Mouse (Mus musculus): ENCODE data around the gene Pde12. TPM values are rescaled to one million over a fixed set of nuclear protein-coding genes. Genes with fewer than 3 reads are reported as not detected.
"Not testable (repeated sequence)": the region's sequence is repeated elsewhere in the genome, so short reads cannot be mapped to it uniquely, and the experiment has no call there.

The Pde12 gene
- 3.6 and 6.4 TPM in 2 replicates for polyA plus RNA-seq (2012; rRNA removed)

GRCm38 (mm10) chr14:26669292-26670073 is at the start of gene Pde12:
TSS of gene Pde12 (minus strand) at chr14:26669883.
- peak; percentile 82 for DNase-seq (ENCODE audit: low read depth, low spot score)
- under 1% methylated on average over 68 of the region's 70 CpGs for WGBS

DNA sequence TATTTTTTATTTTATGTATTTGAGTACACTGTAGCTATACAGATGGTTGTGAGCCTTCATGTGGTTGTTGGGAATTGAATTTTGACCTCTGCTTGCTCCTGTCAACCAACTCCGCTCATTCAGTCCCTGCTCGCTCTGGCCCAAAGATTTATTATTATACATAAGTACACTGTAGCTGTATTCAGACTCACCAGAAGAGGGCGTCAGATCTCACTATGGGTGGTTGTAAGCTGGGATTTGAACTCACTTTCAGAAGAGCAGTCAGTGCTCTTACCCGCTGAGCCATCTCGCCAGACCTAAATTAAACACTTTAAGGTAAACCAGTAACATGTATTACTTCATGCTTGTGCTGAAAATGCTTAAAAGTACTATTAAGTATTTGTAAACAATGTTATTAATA is 35.6 kb upstream of the Pde12 start:
- not testable (repeated sequence) for DNase-seq (ENCODE audit: low read depth, low spot score)
- 85% methylated on average over 5 of the region's 5 CpGs for WGBS

DNA sequence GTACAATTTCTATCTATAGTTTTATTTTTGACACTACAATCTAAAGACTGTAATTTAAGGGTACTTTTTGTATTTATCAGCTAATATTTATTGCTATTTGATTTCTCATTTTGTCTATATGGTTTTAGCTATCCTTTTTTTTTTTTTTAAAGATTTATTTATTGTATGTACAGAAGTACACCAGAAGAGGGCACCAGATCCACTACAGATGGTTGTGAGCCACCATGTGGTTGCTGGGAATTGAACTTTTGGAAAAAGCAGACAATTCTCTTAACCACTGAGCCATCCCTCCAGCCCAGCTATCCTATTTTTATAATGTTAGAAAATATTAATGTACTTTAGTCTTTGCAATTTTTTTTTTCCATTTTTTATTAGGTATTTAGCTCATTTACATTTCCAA is 28.2 kb upstream of the Pde12 start:
- DNase-seq (ENCODE audit: low read depth, low spot score), result no peak

DNA sequence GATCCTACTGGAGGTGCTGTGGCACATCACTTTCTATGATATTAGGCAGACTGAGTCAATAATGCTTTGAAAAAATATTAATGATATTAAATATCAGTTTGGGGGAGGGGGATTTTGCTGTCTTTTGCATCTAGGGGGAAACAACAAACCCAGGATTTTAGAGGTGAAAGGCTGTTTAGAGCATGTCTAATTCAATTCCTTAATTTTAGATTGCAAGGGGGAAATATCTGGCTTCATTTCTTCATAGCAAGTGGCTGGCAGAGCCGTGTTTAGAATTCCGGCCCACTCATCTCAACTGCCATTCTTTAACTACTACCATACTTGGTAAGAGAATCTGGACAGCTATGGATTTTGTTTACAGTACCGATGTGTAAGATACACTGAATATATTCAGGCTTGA is 23.3 kb upstream of the Pde12 start, which contains the start of gene Dnah12:
TSS of gene Dnah12 (plus strand) at position 301 of the 400 bp plus-strand sequence.
- 77% methylated on average over 3 of the region's 3 CpGs for WGBS
- no peak for DNase-seq (ENCODE audit: low read depth, low spot score)

GRCm38 (mm10) chr14:26691363-26691762 is 21.7 kb upstream of the Pde12 start:
- 29% methylated on average over 2 of the region's 2 CpGs for WGBS
- DNase-seq (ENCODE audit: low read depth, low spot score), result no peak

- WGBS, result 37% methylated on average over 2 of the region's 2 CpGs
Measured at GRCm38 (mm10) chr14:26690727-26691126, 21.0 kb upstream of the Pde12 start.

GRCm38 (mm10) chr14:26675791-26676190 is 6.1 kb upstream of the Pde12 start:
- WGBS, result 74% methylated on average over 5 of the region's 5 CpGs

More at GRCm38 (mm10) chr14:26690727-26691126, 21.0 kb upstream of the Pde12 start:
- no peak for DNase-seq (ENCODE audit: low read depth, low spot score)

GRCm38 (mm10) chr14:26675371-26675770 is 5.7 kb upstream of the Pde12 start:
- no peak for DNase-seq (ENCODE audit: low read depth, low spot score)
- 39% methylated on average over 12 of the region's 12 CpGs for WGBS

More at GRCm38 (mm10) chr14:26675791-26676190, 6.1 kb upstream of the Pde12 start:
- no peak for DNase-seq (ENCODE audit: low read depth, low spot score)

GRCm38 (mm10) chr14:26674476-26675169 is 4.9 kb upstream of the Pde12 start:
- WGBS, result 41% methylated on average over 2 of the region's 2 CpGs
- not testable (repeated sequence) for DNase-seq (ENCODE audit: low read depth, low spot score)

DNA sequence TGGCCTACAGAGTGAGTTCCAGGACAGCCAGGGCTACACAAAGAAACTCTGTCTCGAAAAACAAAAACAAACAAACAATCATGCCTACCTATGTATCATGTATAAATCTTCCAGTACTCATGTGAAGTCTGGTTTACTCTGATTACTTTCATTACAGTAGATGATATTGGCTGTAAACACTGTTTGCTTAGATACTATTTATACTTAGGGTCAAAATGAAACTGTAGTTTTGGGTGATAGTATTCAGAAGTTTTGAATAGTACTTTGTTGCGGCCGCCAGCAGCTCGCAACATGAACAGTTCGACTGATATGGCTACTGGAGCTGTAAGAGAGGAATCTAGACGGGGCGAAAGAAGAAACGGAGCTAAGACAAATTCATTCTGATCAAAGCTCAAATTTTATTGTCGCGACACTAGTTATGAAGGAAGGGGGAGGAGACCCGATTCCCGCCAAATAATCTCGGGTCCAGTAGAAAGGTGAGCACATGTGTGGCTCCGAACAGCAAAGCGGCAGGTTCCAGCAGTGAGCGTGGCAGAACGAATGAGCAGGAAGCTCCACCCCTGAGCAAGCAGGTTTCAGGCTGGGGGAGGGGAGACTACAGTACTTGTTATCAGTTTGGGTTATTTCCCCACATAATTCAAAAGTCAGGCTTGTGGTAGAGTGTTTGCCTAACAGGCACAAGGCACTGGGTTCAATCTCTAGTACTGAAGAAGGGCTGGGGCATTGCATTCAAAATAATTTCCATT is 2.4 kb upstream of the Pde12 start:
- 38% methylated on average over 17 of the region's 17 CpGs for WGBS
- not testable (repeated sequence) for DNase-seq (ENCODE audit: low read depth, low spot score)

- no peak for DNase-seq (ENCODE audit: low read depth, low spot score)
Measured at GRCm38 (mm10) chr14:26670964-26671363, 1.3 kb upstream of the Pde12 start.

DNA sequence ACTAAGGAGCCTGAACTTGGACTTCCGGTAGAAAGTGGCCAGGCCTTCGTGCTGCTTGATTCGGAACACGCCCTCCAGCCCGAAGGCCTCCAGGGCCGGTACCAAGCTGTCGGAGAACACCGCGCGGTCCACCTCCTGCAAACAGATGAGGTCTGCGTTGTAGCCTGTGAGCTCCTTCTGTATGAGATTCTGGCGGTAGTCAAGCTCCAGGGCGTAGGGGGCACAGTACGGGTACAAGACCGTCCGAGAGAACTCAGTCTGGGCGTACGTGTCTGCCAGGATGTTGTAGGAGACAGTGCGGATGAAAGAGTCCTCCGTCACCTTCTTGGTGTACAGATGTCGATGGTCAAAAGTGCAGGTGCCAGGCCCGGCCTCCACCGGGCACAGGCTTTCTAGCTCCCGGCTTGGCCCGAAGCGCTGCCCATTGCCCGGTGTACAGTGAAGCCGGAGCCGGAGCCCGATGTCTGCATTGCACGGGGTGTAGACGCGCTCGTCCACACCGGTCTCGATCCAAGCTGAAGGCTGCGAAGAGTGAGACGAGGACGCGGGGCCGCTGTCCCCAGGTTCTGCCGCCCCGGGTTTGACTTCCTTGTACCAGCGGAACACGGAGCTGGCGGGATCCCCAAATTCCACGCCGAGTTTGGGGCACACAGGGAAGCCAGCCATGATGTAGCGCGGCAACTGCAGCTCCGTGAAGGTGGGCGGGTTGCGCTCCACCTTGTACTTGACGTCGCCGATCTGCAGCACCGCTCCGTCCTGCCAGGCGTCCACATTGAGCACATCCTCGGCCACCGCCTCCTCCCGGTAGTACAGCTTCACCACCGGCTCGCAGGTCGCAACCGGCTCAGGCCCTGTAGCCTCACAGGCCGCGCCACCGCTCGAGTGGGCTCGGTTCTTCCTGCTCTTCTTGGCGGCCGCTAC is 1.1 kb downstream of the Pde12 start:
- WGBS, result under 1% methylated on average over 73 of the region's 73 CpGs
- DNase-seq (ENCODE audit: low read depth, low spot score), result no peak

DNA sequence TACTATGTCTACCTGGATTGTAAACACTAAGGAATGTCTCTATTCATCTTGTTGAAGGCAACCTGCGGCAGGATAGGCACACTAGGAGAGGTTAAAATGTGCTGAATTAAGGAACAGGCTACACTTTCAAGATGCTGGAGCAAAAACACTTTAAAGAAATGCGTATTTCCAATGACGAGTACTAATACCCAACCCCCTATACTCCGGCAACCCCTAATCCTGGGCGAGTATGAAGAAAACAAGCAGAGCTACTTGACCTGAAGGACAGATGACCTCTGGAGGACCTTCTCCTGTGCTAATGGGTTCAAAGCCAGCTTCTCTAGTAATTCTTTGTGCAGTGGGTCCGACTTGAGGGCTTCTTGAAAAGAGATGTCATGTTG is 1.7 kb downstream of the Pde12 start:
- no peak for DNase-seq (ENCODE audit: low read depth, low spot score)
- 6% methylated on average over 6 of the region's 6 CpGs for WGBS

GRCm38 (mm10) chr14:26663851-26664250 is 5.8 kb downstream of the Pde12 start:
- no peak for DNase-seq (ENCODE audit: low read depth, low spot score)
- 80% methylated on average over 2 of the region's 2 CpGs for WGBS

- 60% methylated on average over 2 of the region's 2 CpGs for WGBS
- DNase-seq (ENCODE audit: low read depth, low spot score), result no peak
Measured at GRCm38 (mm10) chr14:26662488-26662887, 7.2 kb downstream of the Pde12 start.

- DNase-seq (ENCODE audit: low read depth, low spot score), result no peak
- WGBS, result 26% methylated on average over 3 of the region's 3 CpGs
Measured at GRCm38 (mm10) chr14:26662016-26662415, 7.7 kb downstream of the Pde12 start.

DNA sequence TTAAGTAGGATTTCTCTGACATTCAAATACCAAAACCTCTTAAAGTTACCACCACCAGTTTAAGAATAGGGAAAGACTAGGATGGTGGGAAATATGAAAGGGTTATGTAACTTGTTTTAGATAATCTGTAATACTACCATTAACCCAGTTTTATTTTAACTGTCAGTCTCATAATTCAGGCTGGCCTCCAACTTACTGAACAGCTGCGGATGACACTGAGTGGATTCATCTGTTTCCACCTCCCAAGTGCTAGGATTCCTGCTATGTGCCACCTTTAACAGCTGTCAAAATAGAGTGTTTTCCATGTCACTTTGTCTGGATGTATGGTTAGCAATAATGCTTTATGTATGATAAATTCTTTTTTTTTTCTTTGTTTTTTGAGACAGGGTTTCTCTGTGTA is 9.4 kb downstream of the Pde12 start:
- WGBS, result 90% methylated on average over 1 of the region's 1 CpGs

DNA sequence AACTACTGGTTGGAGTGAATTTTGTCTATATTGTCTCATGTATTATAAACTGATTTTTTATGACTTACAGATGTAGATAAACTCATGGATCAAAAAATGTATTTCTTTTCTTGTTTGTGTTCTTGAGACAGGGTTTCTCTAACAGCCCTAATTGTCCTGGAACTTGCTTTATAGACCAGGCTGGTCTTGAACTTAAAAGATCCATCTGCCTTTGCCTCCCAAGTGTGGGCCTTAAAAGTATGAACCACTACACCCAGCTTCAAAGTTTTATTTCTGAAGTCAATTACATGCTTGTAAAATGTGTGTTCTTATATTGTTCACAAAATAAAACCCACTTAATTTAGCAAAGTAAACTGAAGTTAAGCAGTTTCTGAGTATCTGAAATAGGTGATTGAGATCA is 11.5 kb downstream of the Pde12 start:
- no peak for DNase-seq (ENCODE audit: low read depth, low spot score)

More for the DNA sequence above, 9.4 kb downstream of the Pde12 start:
- DNase-seq (ENCODE audit: low read depth, low spot score), result no peak

GRCm38 (mm10) chr14:26651901-26652300 is 17.8 kb downstream of the Pde12 start:
- DNase-seq (ENCODE audit: low read depth, low spot score), result no peak
